Mouse (Mus musculus) brain, embryonic 14.5 days (tissue): ENCODE data around the gene Ltbp1.

ENCODE experiments used
- CTCF ChIP-seq: fragments of 200-500 bp; IDR thresholded peaks from 2 replicates; pipeline ENCODE4 v1.5.1; 2012; ENCODE audit warnings: inconsistent platforms, mild to moderate bottlenecking, moderate library complexity, borderline replicate concordance; ENCODE audit not compliant: insufficient read depth, insufficient read length; ENCODE audit errors: extremely low read depth
- POLR2A ChIP-seq: fragments of 200-500 bp; IDR thresholded peaks from 2 replicates; pipeline ENCODE4 v1.6.1; 2012; ENCODE audit warnings: mild to moderate bottlenecking, inconsistent platforms, borderline replicate concordance; ENCODE audit not compliant: poor library complexity, insufficient read depth, insufficient read length, severe bottlenecking; ENCODE audit errors: extremely low read depth

DNA sequence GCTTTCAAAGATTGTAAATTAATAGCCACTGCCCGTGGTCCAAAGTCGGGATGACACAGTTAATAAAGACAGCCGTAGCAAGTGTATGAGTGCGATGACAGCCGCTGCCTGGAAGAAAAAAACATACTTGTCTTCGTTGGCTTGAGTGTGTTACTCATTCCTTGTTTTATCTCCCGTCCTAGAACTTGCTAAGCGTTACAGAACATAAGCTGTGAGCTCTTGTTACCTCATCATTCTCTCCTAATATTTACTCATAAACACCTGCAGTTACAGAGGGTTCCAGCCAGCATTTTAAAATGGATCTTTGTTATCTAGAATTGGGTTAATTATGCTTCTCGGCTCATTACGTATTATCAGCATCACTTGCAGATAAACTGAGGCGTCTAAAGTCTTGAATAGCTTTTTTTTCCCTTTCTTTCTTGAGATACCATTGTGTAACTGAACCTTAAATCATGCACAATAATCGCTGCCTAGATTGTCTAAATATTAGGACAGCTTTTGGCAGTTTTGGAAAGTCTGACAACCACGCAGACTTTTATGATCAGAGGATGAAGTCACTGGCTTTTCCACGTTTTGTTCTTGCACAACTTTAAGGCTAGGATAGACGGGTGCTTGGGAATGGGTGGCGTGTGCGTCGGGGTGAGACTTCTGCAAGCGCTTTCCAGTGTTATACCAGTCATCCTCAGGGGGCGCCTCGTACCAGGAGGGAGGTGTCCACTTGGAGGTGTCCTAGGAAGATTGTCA lies 28.7 kb downstream of the Ltbp1 start:
- TF ChIP-seq CTCF (no peak), POLR2A (no peak)
